8 mouse cellular contexts compared by ENCODE assay signal in the genomic region with DNA sequence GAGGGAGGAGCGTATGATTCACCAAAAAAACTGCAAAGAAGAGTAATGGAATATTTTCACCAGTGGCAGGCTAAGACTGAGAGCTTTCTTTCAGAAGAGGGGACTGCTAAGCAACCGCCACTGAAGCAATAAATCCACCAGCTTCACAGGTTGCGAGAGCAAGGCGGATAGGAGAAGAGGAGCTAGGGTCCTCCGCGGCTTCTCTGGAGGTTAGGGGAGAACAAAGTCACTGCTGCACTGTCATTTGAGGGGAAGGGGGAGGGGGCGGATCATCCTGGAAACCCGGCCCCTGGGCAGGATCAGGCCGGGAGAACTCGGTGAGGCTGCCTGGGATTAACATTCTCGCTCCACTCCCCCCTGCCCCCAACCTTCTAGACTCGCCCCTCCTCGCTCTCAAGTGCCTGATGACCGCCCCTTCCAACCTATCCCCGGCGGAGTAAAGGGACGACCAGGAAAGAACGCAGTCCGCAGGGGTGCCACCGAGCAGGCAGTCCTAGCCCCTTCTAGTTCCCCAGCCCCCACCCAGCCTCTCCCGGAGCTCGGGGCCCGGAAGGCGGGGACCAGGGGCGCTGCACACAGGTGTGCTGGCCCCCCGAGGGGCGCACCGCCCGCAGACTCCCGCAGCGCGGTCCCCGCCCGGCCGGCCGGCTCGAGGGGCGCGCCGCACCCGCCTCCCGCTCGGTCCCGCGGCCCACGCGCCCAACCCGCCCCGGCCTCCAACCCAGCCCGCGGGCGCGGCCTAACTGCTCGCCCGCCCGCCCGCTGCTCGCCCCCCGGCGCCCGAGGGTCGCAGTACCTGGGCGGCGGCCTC. TPM values are rescaled to one million over a fixed set of nuclear protein-coding genes. Genes with fewer than 3 reads are reported as not detected.
A peak's percentile ranks its signal among the peaks of the same experiment; 100 is the strongest.
DNase-seq lines count a peak whose midpoint lies in the region; ATAC-seq and TF ChIP-seq lines count a peak whose summit lies in the region.

No protein-coding gene starts in this region.

- H3K36me3 ChIP-seq in ES-E14 (ENCODE audit: control insufficient read depth, insufficient read depth, low read length, poor library complexity, severe bottlenecking): no peaks in the 10 kb centered on the region
- no peaks in the 10 kb centered on the region for H3K36me3 ChIP-seq in forebrain, embryonic 13.5 days (ENCODE audit: poor library complexity, severe bottlenecking)

- H3K27me3 ChIP-seq in forebrain, embryonic 13.5 days: no peaks in the 10 kb centered on the region

- in situ Hi-C loops in ES-E14 (cut with MboI; ENCODE audit: low sequenced_read_pairs in 2 of 2, unreplicated experiment in 2 of 2): no loop called here

- intact Hi-C loops in heart, postnatal 10 days (cut with DNase I): loop anchor here (1.0 to 2.0 kb wide), 2 partner anchors 31 to 36 kb away; partner anchors contain the start of gene Mrpl45

- H3K4me1 ChIP-seq in ES-E14 (ENCODE audit: control insufficient read depth in 2 of 2, insufficient read depth in 2 of 2, low read length in 2 of 2, poor library complexity in 1 of 2): peaks cover 10 to 19% of the 10 kb centered on the region in 2 experiments
- peaks cover 24% of the 10 kb centered on the region for H3K4me1 ChIP-seq in forebrain, embryonic 13.5 days
- H3K4me1 ChIP-seq in lung, adult 2 months (ENCODE audit: control insufficient read depth, insufficient read depth, low read length): peaks cover 5% of the 10 kb centered on the region
- H3K4me1 ChIP-seq in olfactory bulb, adult 2 months (ENCODE audit: control insufficient read depth, insufficient read depth, low read length): no peaks in the 10 kb centered on the region

- peak overlapping the region; percentile 95 for H3K9ac ChIP-seq in ES-E14 (ENCODE audit: insufficient read depth, low read depth, low read length, poor library complexity, severe bottlenecking)
- peak overlapping the region; percentile 98 for H3K9ac ChIP-seq in forebrain, embryonic 13.5 days

- H3K9me3 ChIP-seq in ES-E14 (ENCODE audit: control insufficient read depth, insufficient read depth, low read depth, low read length): no peaks in the 10 kb centered on the region
- no peaks in the 10 kb centered on the region; the same call in 1 of the 2 replicates for H3K9me3 ChIP-seq in forebrain, embryonic 13.5 days (replicated peaks)

- DNase-seq in ES-E14 (ENCODE audit: low read depth, low spot score): peak; percentile 95
- DNase-seq in c-Kit-positive CD71-positive TER-119-positive erythroid progenitor cells, embryonic 14.5 days (ENCODE audit: low spot score): peak; percentile 18
- DNase-seq in heart, postnatal 10 days: peak; percentile 72 to 78
- peak; percentile 49 to 74 for DNase-seq in layer of hippocampus, adult 18-20 months (ENCODE audit: low spot score in 2 of 2)
- peak; percentile 49 for DNase-seq in lung, adult 2 months
- peak; percentile 73 for DNase-seq in thymus, postnatal 25 days

- peak; percentile 84 for ATAC-seq in forebrain, embryonic 13.5 days

- H3K4me2 ChIP-seq in forebrain, embryonic 13.5 days: peak overlapping the region; percentile 83

- H3K4me3 ChIP-seq in ES-E14 (ENCODE audit: insufficient read depth in 1 of 2, low read depth in 1 of 2, low read length in 2 of 2, poor library complexity in 1 of 2, severe bottlenecking in 1 of 2): peak overlapping the region; percentile 82 to 97
- H3K4me3 ChIP-seq in forebrain, embryonic 13.5 days: peak overlapping the region; percentile 91
- peak overlapping the region; percentile 64 for H3K4me3 ChIP-seq in lung, adult 2 months (replicated peaks; ENCODE audit: extremely low read depth, low read depth, low read length)
- peak overlapping the region; percentile 95 for H3K4me3 ChIP-seq in olfactory bulb, adult 2 months (ENCODE audit: insufficient read depth, low read depth, low read length)

- no peak for TF ChIP-seq CTCF in lung, adult 2 months (IDR thresholded peaks at IDR 0.05; ENCODE audit: insufficient read depth, low read length)
- TF ChIP-seq CTCF in olfactory bulb, adult 2 months (IDR thresholded peaks at IDR 0.05; ENCODE audit: insufficient read depth, low read depth, low read length): no peak

- peak; percentile 48; the same call in 1 of the 2 replicates for TF ChIP-seq POLR2A in lung, adult 2 months (IDR thresholded peaks at IDR 0.05; ENCODE audit: borderline replicate concordance, extremely low read depth, low read depth, low read length)
- TF ChIP-seq POLR2A in olfactory bulb, adult 2 months (IDR thresholded peaks at IDR 0.05; ENCODE audit: insufficient read depth, low read depth, low read length): peak; percentile 15

- 1% methylated on average over 44 of the region's 64 CpGs for WGBS in forebrain, embryonic 13.5 days
- WGBS in lung, adult 2 months: under 1% methylated on average over 63 of the region's 64 CpGs
- under 1% methylated on average over 64 of the region's 64 CpGs for WGBS in olfactory bulb, adult 2 months

- H3K27ac ChIP-seq in ES-E14 (ENCODE audit: insufficient read depth, low read depth, low read length, poor library complexity, severe bottlenecking): peak overlapping the region; percentile 98
- H3K27ac ChIP-seq in forebrain, embryonic 13.5 days: peak overlapping the region; percentile 99
- peak overlapping the region; percentile 91 for H3K27ac ChIP-seq in olfactory bulb, adult 2 months (ENCODE audit: insufficient read depth, low read depth, low read length)

TF ChIP-seq in ES-E14, 5 proteins besides CTCF, POLR2A, EP300 and RAD21:
- TF ChIP-seq HCFC1 (IDR thresholded peaks at IDR 0.05; ENCODE audit: borderline replicate concordance, insufficient read depth, low read length) (peak; percentile 46; the same call in 1 of the 2 replicates), ZNF384 (IDR thresholded peaks at IDR 0.05; ENCODE audit: low read depth, low read length) (no peak)

RNA-seq across cellular contexts. Expression of gene Npepps, which starts 0.8 kb away (rescaled TPM):
- total RNA-seq in ES-E14 (2012; rRNA removed): 86.1 and 107 TPM in 2 replicates
- 131 and 140 TPM in 2 replicates for polyA plus RNA-seq in forebrain, embryonic 13.5 days (2015; fragmentation: Nextera tagmentation; extraction: Ambion mirVana)
- total RNA-seq in heart, postnatal 10 days (2021): 10 to 100 TPM; 64.2 to 71.8 TPM
- 100 to 1,000 TPM; 135 to 145 TPM for total RNA-seq in layer of hippocampus, adult 18-20 months (2021)
- polyA plus RNA-seq in lung, adult 2 months (2012; rRNA removed): 22.3 and 23.1 TPM in 2 replicates
- polyA plus RNA-seq in olfactory bulb, adult 2 months (2012; ENCODE audit: insufficient read depth, insufficient read length, low replicate concordance, missing spikeins): 421 TPM in 1 of 2 replicates, not detected in the other

RNA-seq across cellular contexts. Expression of gene Mrpl45, which starts 35.9 kb away (rescaled TPM):
- total RNA-seq in ES-E14 (2012; rRNA removed): 53.8 and 76.8 TPM in 2 replicates
- polyA plus RNA-seq in forebrain, embryonic 13.5 days (2015; fragmentation: Nextera tagmentation; extraction: Ambion mirVana): 47.4 and 49.1 TPM in 2 replicates
- 10 to 100 TPM; 44.1 to 51.8 TPM for total RNA-seq in heart, postnatal 10 days (2021)
- 10 to 100 TPM; 27.7 to 30.6 TPM for total RNA-seq in layer of hippocampus, adult 18-20 months (2021)
- 5.1 and 8.3 TPM in 2 replicates for polyA plus RNA-seq in lung, adult 2 months (2012; rRNA removed)
- polyA plus RNA-seq in olfactory bulb, adult 2 months (2012; ENCODE audit: insufficient read depth, insufficient read length, low replicate concordance, missing spikeins): not detected in 2 replicates

Comparison
In these comparisons a context has a peak if more than half of its experiments do, and no peak if none do; other contexts are left out.
1. Peak in every context shown above with its lines: DNase-seq, ATAC-seq, H3K4me3 ChIP-seq and H3K27ac ChIP-seq.
2. DNase-seq: peak in every context shown above with its lines; median percentile 95 in ES-E14; 75 in heart, postnatal 10 days; 73 in thymus, postnatal 25 days; 62 in layer of hippocampus, adult 18-20 months; 49 in lung, adult 2 months; 18 in c-Kit-positive CD71-positive TER-119-positive erythroid progenitor cells, embryonic 14.5 days.